Mouse (Mus musculus) limb, embryonic 13.5 days (tissue): ENCODE measurements at regions not wholly inside any gene's neighbourhood (a gene's known extent, or its start where the extent isn't known, plus 50 kb on each side); places are given as distances from the start of the nearest gene placed in this dataset.

Source experiments
- ATAC-seq: fragments of 200-750 bp; cut with Nextera tagmentation; 2 replicates; pipeline ENCODE4 v1.8.0; 2017; ENCODE audit warnings: low read depth, moderate number of reproducible peaks, moderate TSS enrichment; ENCODE audit not compliant: low FRiP score
- H3K27ac ChIP-seq: fragments of 300-500 bp; sonication (generic); 2 replicates; pipeline ENCODE4 v1.5.1; 2015; ENCODE audit warnings: inconsistent platforms, mild to moderate bottlenecking, moderate library complexity
- H3K27me3 ChIP-seq: fragments of 300-500 bp; sonication (generic); 2 replicates; pipeline ENCODE4 v1.6.1; 2015; ENCODE audit warnings: mild to moderate bottlenecking, inconsistent platforms
- H3K36me3 ChIP-seq: fragments of 300-500 bp; sonication (generic); 2 replicates; pipeline ENCODE4 v1.6.1; 2015; ENCODE audit warnings: inconsistent platforms, mild to moderate bottlenecking, moderate library complexity
- H3K4me1 ChIP-seq: fragments of 300-500 bp; sonication (generic); 2 replicates; pipeline ENCODE4 v1.6.1; 2015; ENCODE audit warnings: inconsistent platforms
- H3K4me2 ChIP-seq: fragments of 300-500 bp; sonication (generic); replicated peaks from 2 replicates; pipeline ENCODE4 v1.6.1; 2015; ENCODE audit warnings: inconsistent platforms, mild to moderate bottlenecking, moderate library complexity
- H3K4me3 ChIP-seq: fragments of 300-500 bp; sonication (generic); 2 replicates; pipeline ENCODE4 v1.5.1; 2015; ENCODE audit warnings: moderate library complexity, mild to moderate bottlenecking, inconsistent platforms
- H3K9ac ChIP-seq: fragments of 300-500 bp; sonication (generic); 2 replicates; pipeline ENCODE4 v1.6.1; 2015; ENCODE audit warnings: mild to moderate bottlenecking, inconsistent platforms
- H3K9me3 ChIP-seq: fragments of 300-500 bp; sonication (generic); 2 replicates; pipeline ENCODE4 v1.6.1; 2016; ENCODE audit warnings: inconsistent platforms
- WGBS: fragments of 180-500 bp; shearing (Covaris S2); methylation state at CpG from one replicate; pipeline ENCODE4 v1.1.7; 2015; 5-methylcytosine and 5-hydroxymethylcytosine counted together

- no peak overlapping the region for H3K9ac ChIP-seq
- H3K36me3 ChIP-seq: no peaks in the 10 kb centered on the region
- no peak for ATAC-seq
- no peak overlapping the region for H3K27ac ChIP-seq
- H3K4me2 ChIP-seq: no peak overlapping the region
- WGBS: 59% methylated on average over 4 of the region's 4 CpGs
- H3K27me3 ChIP-seq: no peaks in the 10 kb centered on the region
- no peaks in the 10 kb centered on the region for H3K4me1 ChIP-seq
- H3K9me3 ChIP-seq: no peaks in the 10 kb centered on the region
- H3K4me3 ChIP-seq: no peak overlapping the region
These were observed 1929.8 kb upstream of the Lrrc6 start for GRCm38 (mm10) chr15:68430486-68430885.

DNA sequence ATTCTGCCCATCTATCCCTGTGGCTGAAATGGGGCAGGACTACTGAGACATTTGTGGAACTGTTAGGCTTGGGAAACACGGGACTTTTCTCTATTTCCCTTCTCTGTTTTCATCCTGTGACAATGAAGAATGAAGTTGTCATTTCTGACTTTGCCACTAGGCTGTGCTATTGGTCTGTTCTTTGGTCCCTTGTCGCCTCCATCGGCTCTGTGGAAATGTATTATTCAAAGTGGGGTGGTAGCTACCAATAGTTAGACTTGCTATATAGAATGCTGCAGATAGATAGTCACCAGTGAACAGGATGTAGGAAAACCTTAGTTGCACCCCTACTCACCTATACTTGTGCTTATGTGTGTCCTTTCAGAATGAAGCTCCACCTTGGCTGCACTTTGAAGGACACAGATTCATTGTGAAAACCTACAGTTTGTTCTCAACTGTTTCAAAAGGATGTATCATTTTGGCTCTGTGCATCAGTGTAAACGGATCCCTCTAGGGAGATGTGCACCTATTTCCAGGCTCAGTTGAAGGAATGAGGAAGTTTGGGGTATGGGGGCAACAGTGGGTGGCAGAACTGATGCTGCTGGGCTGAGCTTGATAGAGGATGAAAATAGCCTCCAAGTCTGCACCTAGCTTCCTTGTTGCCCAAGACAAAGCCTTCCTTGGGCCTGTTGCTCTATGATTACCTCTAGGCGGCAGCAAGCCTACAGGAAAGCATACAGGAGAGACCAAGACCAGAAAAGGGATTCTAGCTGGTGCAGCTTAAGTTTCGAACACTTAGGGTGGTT lies 1927.9 kb upstream of the Lrrc6 start:
- WGBS: 25% methylated on average over 6 of the region's 6 CpGs
- Histone ChIP-seq H3K4me3 (no peak overlapping the region), H3K36me3 (no peaks in the 10 kb centered on the region), H3K27ac (no peak overlapping the region), H3K9me3 (no peaks in the 10 kb centered on the region), H3K9ac (no peak overlapping the region), H3K4me1 (no peaks in the 10 kb centered on the region), H3K4me2 (no peak overlapping the region), H3K27me3 (no peaks in the 10 kb centered on the region)
- ATAC-seq: no peak

DNA sequence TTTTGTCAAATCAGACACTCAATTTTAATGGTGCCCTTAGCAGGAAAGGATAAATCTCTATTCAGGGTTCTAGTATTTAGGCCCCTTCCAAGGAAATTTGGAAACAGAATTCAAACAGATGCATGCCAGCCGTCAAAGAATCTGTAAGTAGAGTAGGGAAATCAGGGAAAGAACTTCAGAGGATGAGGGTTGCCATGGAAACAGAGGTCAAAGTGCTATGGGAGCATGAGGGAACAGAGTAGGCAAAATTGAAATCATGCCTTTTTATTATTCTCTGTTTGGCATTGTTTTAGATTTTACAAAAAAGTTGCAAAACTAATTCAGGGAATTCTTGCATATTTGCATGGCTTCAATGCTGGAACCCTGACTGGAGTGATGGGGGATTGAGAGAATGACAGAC lies 1916.4 kb upstream of the Lrrc6 start:
- Histone ChIP-seq H3K4me2 (no peak overlapping the region), H3K9me3 (no peaks in the 10 kb centered on the region), H3K27ac (no peak overlapping the region), H3K9ac (no peak overlapping the region), H3K36me3 (no peaks in the 10 kb centered on the region), H3K4me1 (0 out of 2 replicates have a peak, but pooled peaks cover 7% of the 10 kb centered on the region), H3K27me3 (no peaks in the 10 kb centered on the region), H3K4me3 (no peak overlapping the region)
- no peak for ATAC-seq
- 16% methylated on average over 1 of the region's 1 CpGs for WGBS

- H3K27me3 ChIP-seq: no peaks in the 10 kb centered on the region
- ATAC-seq: no peak
- WGBS: 38% methylated on average over 3 of the region's 3 CpGs
- H3K9me3 ChIP-seq: no peaks in the 10 kb centered on the region
- H3K36me3 ChIP-seq: no peaks in the 10 kb centered on the region
- 0 out of 2 replicates have a peak, but pooled peaks cover 7% of the 10 kb centered on the region for H3K4me1 ChIP-seq
- no peak overlapping the region for H3K9ac ChIP-seq
- no peak overlapping the region for H3K27ac ChIP-seq
- no peak overlapping the region for H3K4me2 ChIP-seq
- H3K4me3 ChIP-seq: no peak overlapping the region
These were observed 1914.8 kb upstream of the Lrrc6 start for GRCm38 (mm10) chr15:68415401-68415925.

DNA sequence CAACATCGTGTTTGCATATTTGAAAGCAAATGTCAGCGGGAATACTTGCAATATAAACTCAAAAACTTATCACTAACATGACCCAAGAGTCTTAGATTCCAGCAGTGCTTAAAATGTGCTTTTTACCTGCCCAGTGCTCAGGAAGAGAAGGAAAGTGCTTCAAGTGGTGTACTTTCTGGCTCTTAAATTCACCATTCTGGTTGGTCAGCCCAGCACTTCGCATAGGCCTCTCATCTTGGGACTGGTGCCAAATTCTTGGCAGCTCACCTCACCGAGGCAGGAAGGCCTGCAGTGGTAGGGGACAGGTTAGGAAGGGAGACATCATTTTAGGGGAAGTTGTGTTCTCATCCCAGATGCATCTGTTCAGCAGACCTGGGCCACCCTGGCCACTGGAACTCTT lies 1913.3 kb upstream of the Lrrc6 start:
- Histone ChIP-seq H3K27ac (no peak overlapping the region), H3K36me3 (no peaks in the 10 kb centered on the region), H3K4me2 (no peak overlapping the region), H3K27me3 (no peaks in the 10 kb centered on the region), H3K9ac (no peak overlapping the region), H3K4me1 (0 out of 2 replicates have a peak, but pooled peaks cover 7% of the 10 kb centered on the region), H3K4me3 (no peak overlapping the region), H3K9me3 (no peaks in the 10 kb centered on the region)
- 60% methylated on average over 4 of the region's 4 CpGs for WGBS
- ATAC-seq: no peak

DNA sequence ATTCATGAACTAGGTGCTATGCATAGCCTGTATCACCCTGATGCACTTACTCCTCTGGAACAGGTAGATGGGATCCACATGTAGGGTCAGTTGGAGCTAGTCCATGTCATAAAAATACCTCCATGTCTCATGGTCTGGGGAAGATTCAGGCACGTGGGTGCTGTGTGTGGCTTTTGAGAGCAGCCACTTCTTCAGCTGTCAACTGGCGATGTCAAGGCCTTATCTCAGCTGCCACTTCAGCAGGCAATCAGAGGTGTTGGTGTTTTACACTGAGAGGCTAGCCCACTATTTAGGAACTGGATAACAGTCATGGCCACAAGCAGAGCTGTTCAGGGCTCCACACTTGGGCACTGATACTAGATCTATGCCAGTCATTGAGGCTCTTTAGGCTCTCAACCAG lies 1912.0 kb upstream of the Lrrc6 start:
- H3K27ac ChIP-seq: no peak overlapping the region
- no peak overlapping the region for H3K4me2 ChIP-seq
- no peak for ATAC-seq
- no peaks in the 10 kb centered on the region for H3K9me3 ChIP-seq
- no peaks in the 10 kb centered on the region for H3K27me3 ChIP-seq
- no peak overlapping the region for H3K9ac ChIP-seq
- no peak overlapping the region for H3K4me3 ChIP-seq
- H3K36me3 ChIP-seq: no peaks in the 10 kb centered on the region
- WGBS: 85% methylated on average over 2 of the region's 2 CpGs
- 0 out of 2 replicates have a peak, but pooled peaks cover 7% of the 10 kb centered on the region for H3K4me1 ChIP-seq

DNA sequence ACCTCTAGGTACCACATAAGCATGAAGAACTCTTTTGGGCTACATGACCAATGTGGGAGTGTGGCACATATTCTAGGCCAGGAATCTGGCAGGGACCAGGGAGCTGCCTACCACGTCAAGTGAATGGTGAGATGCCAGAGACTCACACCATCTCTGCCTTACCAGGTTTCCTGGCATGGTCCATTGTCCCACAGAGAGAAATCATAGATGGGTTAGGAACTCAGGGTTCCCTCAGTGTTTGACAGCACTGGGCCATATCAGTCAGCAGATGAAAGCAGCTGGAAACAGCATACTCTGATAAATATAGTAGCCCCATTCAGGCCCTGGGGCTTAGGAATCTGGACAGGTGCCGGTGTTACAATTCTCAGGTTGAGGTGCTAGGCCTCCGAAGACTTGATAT lies 1911.4 kb upstream of the Lrrc6 start:
- Histone ChIP-seq H3K4me1 (0 out of 2 replicates have a peak, but pooled peaks cover 7% of the 10 kb centered on the region), H3K4me3 (no peak overlapping the region), H3K36me3 (no peaks in the 10 kb centered on the region), H3K4me2 (no peak overlapping the region), H3K27ac (no peak overlapping the region), H3K9ac (no peak overlapping the region), H3K27me3 (no peaks in the 10 kb centered on the region), H3K9me3 (no peaks in the 10 kb centered on the region)
- no peak for ATAC-seq
- 84% methylated on average over 3 of the region's 3 CpGs for WGBS

- no peak overlapping the region for H3K4me2 ChIP-seq
- no peaks in the 10 kb centered on the region for H3K27me3 ChIP-seq
- 89% methylated on average over 3 of the region's 3 CpGs for WGBS
- no peak overlapping the region for H3K27ac ChIP-seq
- no peaks in the 10 kb centered on the region for H3K9me3 ChIP-seq
- no peaks in the 10 kb centered on the region for H3K36me3 ChIP-seq
- H3K9ac ChIP-seq: no peak overlapping the region
- no peak overlapping the region for H3K4me3 ChIP-seq
- no peaks in the 10 kb centered on the region for H3K4me1 ChIP-seq
- ATAC-seq: no peak
These were observed 1902.9 kb upstream of the Lrrc6 start for GRCm38 (mm10) chr15:68403554-68404070.

DNA sequence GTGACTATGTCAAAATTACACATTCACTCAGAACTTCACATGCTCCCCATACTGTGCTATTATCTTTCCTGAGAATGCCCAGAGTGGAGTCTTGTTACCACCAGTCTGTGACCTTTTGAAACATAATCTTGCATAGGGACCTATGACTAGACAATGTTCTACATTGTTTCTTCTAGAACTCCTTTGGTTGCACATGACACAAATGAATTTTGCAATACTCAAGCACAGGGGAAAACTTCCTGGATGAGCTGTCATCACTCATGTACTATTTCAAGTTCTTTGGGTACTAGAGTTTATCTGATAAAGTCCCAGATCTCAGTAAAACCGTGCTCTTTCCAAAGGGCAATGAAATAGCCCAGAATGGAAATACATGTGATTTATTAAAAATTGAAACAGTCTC lies 1901.0 kb upstream of the Lrrc6 start:
- 68% methylated on average over 1 of the region's 1 CpGs for WGBS
- no peaks in the 10 kb centered on the region for H3K9me3 ChIP-seq
- no peaks in the 10 kb centered on the region for H3K4me1 ChIP-seq
- no peak overlapping the region for H3K9ac ChIP-seq
- H3K27me3 ChIP-seq: no peaks in the 10 kb centered on the region
- ATAC-seq: no peak
- no peak overlapping the region for H3K4me2 ChIP-seq
- no peaks in the 10 kb centered on the region for H3K36me3 ChIP-seq
- H3K4me3 ChIP-seq: no peak overlapping the region
- H3K27ac ChIP-seq: no peak overlapping the region

- H3K9me3 ChIP-seq: no peaks in the 10 kb centered on the region
- WGBS: 86% methylated on average over 4 of the region's 4 CpGs
- no peak overlapping the region for H3K27ac ChIP-seq
- ATAC-seq: no peak
- H3K4me1 ChIP-seq: no peaks in the 10 kb centered on the region
- no peaks in the 10 kb centered on the region for H3K27me3 ChIP-seq
- H3K9ac ChIP-seq: no peak overlapping the region
- H3K36me3 ChIP-seq: no peaks in the 10 kb centered on the region
- H3K4me3 ChIP-seq: no peak overlapping the region
- H3K4me2 ChIP-seq: no peak overlapping the region
These were observed 1900.3 kb upstream of the Lrrc6 start for GRCm38 (mm10) chr15:68401006-68401405.

DNA sequence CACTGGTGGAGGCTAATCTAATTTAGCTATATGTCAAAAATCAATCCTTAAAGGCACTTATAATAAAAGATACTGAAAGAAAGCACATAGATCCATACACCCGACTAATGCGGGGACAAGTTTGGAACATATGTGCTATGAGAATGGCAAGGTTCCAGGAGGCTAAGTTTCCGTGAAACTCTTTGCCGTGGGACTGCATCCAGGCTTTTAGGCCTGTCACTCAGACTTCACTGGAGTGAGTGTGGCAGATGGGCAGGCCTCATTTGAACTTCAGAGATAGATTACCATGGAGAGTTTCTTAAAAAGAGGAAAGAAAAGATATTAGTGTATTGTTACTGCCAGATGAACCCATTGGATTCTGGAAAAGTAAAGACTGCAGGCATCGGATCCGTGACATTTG lies 1895.9 kb upstream of the Lrrc6 start:
- ATAC-seq: no peak
- H3K4me1 ChIP-seq: no peaks in the 10 kb centered on the region

GRCm38 (mm10) chr15:68394749-68395148 lies 1894.0 kb upstream of the Lrrc6 start:
- Histone ChIP-seq H3K4me2 (no peak overlapping the region), H3K36me3 (no peaks in the 10 kb centered on the region), H3K27me3 (no peaks in the 10 kb centered on the region), H3K4me1 (no peaks in the 10 kb centered on the region), H3K9ac (no peak overlapping the region), H3K27ac (no peak overlapping the region), H3K4me3 (no peak overlapping the region), H3K9me3 (no peaks in the 10 kb centered on the region)
- WGBS: 81% methylated on average over 1 of the region's 1 CpGs
- ATAC-seq: no peak

More for the DNA sequence above, 1895.9 kb upstream of the Lrrc6 start:
- WGBS: 94% methylated on average over 6 of the region's 6 CpGs
- no peak overlapping the region for H3K27ac ChIP-seq
- no peak overlapping the region for H3K4me2 ChIP-seq
- H3K27me3 ChIP-seq: no peaks in the 10 kb centered on the region
- H3K36me3 ChIP-seq: no peaks in the 10 kb centered on the region
- no peaks in the 10 kb centered on the region for H3K9me3 ChIP-seq
- H3K4me3 ChIP-seq: no peak overlapping the region
- no peak overlapping the region for H3K9ac ChIP-seq

- H3K4me2 ChIP-seq: no peak overlapping the region
- no peak overlapping the region for H3K27ac ChIP-seq
- H3K9me3 ChIP-seq: no peaks in the 10 kb centered on the region
- no peak overlapping the region for H3K9ac ChIP-seq
- no peaks in the 10 kb centered on the region for H3K27me3 ChIP-seq
- no peaks in the 10 kb centered on the region for H3K36me3 ChIP-seq
- H3K4me1 ChIP-seq: no peaks in the 10 kb centered on the region
- no peak for ATAC-seq
- 85% methylated on average over 4 of the region's 4 CpGs for WGBS
- H3K4me3 ChIP-seq: no peak overlapping the region
These were observed 1893.4 kb upstream of the Lrrc6 start for GRCm38 (mm10) chr15:68394157-68394556.
